Mouse (Mus musculus) embryo, embryonic 9.5 days (tissue): ENCODE measurements around the gene Pccb.

Experiments used
- DNase-seq: peaks from one replicate; pipeline ENCODE4 v3.0.0-alpha.2; 2017; ENCODE audit errors: extremely low spot score

The Pccb gene

DNA sequence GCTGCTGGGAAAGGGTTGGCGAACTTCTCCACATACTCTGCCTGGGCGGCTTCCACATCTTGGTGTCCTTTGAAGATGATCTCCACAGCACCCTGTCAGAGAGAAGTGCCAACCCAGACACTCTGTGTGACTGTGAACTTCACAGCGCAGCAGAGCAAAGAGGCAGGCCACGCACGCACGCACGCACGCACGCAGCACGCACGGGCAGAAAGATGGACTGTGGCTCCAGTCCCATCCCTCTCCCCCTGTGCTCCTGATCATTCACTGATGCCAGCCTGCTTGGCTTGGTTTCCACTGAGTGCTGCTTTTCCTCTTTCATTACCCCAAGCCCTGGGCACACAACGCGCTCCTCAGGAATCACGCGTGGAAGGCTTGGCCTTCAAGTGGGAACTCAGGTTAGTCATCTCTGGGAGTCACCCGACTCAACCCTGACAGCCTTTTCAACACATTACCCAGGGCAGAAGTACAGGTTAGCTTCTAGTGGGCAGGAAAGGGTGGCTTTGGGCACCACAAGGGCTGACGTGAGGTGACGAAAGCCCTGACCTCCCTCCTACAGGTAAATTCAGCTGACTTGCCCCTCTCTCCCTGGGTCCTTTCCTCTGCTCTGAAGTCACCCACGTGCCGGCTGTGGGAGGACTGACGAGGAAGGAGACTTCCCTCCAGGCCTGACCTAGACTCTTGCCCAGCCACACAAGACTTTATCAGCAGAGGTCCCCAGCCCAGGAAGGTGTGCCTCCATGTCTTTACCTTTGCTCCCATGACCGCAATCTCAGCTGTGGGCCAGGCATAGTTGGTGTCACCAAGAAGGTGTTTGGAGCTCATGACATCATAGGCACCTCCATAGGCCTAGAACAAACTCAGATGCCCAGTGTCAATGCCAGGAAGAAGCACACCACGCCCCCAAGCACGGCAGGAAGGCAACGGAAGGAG lies 50.1 kb downstream of the Pccb start:
- no peak for DNase-seq

DNA sequence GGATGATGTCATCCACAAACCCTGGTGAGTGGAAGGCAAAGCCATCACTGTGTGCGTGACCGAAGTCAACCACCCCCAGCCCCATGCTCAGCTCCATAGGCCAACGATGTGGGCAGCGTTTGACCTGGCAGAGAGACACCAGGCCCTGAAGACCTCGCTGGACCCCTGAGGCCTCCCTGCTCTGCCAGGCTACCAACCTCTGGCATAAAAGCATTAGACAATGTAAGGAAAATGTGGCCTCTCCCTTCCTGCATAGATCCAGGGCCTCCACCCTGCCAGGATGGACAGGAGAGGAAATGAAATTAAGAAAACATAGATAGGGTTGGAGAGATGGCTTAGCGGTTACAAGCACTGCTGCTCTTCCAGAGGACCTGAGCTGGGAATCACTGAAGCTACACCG lies 51.9 kb downstream of the Pccb start:
- DNase-seq: no peak

DNA sequence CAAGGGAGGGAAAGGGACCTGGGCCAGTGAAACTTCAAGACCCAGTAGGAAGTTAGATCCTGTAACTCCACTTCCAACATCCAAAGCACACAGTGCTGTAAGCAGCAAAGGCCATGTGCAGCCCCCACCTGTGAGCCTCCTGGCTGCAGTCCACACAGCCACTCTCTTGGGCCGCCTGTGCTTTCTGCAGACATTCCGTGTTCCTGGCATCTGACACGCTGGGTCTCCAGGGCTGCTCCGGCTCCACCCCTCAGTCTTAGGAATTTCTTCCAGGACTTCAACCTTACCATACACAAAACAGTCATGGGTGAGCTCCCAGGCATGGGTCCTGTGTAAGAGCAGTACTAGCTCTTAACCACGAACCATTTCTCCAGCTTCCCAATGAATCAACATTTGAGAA lies 55.4 kb downstream of the Pccb start:
- DNase-seq: no peak

DNA sequence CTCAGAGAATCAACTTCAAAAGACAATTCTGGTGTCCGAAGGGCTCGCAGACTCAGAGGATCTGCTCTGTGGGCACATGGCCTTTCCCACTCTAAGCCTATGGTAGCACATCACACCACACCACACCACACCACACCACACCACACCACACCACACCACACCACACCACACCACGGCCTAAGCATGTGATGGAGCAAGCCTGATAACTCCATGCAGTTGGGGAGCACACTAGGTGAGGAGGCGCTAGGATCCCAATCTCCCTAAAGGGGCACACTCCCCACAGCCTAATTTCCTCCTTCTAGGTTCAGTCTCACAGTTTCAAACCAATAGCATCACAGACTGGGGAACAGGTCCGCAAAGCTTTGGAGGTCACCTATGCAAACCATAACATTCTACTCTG lies 56.0 kb downstream of the Pccb start:
- DNase-seq: no peak

DNA sequence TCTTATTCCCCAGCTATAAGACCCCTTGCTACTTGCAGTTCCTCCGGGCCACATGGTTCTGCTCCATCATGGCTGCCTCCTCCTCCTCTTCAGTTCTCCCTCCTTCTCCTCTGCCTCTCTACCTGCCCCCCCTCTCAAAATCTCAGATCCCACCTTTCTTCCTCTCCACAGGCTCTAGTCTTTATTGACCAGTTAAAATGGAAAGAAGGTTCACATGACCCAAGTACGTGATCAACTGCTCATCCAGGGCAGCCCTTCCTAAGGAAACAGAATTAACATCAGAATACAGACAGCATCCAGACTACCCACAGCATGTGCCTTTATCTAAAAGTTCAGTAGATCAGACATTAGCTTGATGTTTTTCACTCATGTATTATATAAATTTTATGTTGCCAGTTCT lies 65.2 kb downstream of the Pccb start:
- no peak for DNase-seq

DNA sequence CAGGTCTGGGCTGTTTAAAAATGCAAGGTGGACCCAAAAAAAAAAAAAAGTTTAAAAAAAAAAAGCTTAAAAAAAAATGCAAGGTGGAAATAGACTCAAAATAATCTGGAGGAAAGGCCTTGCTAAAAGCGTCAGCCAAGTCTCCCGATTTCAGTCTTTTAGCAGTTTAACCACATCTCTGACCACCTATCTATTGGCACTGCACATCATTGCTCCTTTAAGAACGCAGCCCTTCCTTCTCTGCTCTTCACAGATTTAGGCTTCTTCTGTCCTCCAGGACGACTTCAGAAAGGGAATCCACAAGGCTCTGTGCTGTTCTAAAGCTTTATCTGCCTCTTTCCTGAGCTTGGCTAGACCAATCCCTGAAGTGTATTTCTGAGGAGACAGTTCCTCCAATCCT lies 70.6 kb downstream of the Pccb start:
- DNase-seq: no peak

DNA sequence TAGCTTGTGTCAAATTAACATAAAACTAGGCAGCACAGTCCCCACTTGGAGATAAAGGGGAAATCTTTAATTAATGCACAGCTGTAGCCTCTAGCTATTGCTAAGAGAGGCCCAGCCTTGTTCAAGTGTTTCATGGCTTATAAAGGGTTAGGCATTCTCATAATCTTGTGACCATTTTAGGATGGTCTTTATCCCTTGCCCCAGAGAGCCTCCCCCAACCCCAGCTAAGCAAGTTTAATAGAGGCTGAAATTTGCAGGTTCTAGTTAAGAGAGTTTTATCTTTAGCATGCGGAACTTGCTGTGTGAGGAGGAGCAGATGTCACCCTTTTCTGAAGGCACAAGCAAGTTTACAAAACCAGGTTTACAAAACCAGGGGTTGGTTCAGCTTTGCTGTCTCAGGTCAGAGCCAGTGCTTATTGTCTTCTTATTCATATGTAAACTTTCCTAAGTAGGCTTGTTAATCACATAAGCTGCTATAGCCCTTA lies 71.2 kb downstream of the Pccb start:
- DNase-seq: no peak

DNA sequence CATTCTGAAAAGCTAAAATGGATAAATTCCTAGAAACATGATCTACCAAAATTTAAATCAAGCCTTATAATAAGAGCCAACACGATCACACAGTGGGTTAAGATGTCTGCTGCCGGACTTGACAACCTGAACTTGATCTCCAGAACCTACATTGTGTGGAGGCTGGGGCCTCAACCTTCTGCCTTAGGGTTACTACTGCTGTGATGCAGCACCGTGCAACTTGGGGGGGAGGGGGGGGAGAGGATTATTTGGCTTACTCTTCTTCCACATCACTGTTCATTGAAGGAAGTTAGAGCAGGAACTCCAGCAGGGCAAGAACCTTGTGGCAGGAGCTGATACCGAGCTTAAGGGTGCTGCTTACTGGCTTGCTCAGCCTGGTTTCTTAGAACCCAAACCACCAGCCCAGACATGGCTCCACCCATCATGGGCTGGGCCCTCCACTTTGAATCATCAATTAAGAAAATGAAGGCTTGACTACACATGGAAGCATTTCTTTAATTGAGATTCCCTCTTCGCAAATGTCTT lies 71.7 kb downstream of the Pccb start:
- DNase-seq: no peak

DNA sequence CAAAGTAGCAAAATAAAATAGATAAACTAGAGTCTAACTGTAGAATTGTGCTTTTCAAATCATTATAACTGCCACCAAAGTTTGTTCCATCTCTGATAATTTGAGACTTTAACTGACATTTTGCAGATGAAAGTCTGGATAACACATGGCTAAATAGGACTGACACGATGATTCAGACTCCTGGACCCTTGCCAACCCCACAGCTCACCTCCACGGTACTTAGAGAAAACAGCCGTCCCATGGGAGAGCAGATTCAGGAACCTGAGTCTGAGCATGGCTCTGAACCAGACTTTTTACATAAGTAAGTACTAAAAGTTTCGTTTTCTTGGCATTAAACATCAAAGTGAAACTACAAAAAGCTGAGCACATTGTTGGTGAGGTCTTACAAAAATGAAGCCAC lies 83.2 kb downstream of the Pccb start:
- DNase-seq: no peak

DNA sequence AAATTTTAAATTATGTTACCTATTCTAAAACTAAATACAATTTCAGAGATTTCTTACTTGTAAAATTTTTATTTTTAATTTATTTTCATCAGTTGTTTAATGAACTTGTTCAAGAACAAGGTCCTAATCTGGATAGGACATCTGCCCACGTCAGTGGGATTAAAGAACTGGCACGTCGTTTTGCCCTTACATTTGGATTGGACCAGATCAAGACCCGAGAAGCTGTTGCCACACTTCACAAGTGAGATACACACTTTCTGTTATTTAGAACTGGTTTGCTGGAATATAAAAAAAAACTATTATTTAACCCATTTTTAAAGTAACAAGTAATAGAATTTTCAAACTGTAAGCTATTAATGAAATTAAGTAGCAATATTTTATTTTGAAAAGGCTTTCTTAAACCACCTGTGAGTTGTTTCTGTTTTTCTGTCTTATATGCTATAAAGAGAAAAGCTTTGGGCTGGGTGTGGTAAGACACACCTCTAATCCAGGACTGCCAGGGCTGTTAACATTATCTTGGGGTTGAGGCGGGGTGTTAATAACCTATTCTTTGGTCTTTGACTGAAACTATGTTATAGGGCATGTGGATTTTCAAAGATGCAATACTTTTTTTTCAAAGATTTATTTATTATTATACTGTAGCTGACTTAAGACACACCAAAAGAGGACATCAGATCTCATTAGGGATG lies 89.9 kb downstream of the Pccb start:
- no peak for DNase-seq

DNA sequence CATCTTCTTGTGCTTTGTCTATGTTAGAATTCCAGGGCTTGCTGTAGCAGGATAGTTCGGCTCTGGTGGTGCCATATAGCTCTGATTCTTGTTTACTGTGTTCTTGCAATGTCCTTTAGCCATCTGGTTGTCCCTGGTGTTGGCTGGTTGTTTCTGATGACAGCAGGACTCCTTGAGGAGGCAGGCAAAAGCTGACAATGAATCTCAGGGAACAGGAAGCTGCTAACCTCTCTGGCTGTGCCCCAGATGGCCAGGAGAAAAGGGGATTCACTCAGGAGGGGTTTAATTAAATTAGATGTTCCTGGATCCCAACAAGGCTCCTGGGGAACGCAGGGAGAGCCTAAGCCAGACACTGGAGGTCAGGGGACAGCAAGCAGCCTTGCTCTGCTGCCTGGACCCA lies 92.7 kb downstream of the Pccb start:
- DNase-seq: no peak
